Mouse (Mus musculus) kidney, embryonic 16.5 days (tissue): Measurements from ENCODE around the gene Vsig10. TPM values are rescaled to one million over a fixed set of nuclear protein-coding genes. Genes with fewer than 3 reads are reported as not detected.
A peak's percentile ranks its signal among the peaks of the same experiment; 100 is the strongest.

Experiments
- ATAC-seq: fragments of 200-750 bp; cut with Nextera tagmentation; 2 replicates; pipeline ENCODE4 v1.8.0; 2017; ENCODE audit warnings: moderate TSS enrichment; ENCODE audit not compliant: low FRiP score, low TSS enrichment
- H3K27ac ChIP-seq: fragments of 300-500 bp; sonication (generic); 2 replicates; pipeline ENCODE4 v1.5.1; 2014; ENCODE audit warnings: low read length
- H3K27me3 ChIP-seq: fragments of 300-500 bp; sonication (generic); 2 replicates; pipeline ENCODE4 v1.6.1; 2014; ENCODE audit warnings: low read length, control low read depth, mixed read lengths; ENCODE audit not compliant: insufficient read depth
- H3K36me3 ChIP-seq: fragments of 300-500 bp; sonication (generic); 2 replicates; pipeline ENCODE4 v1.6.1; 2014; ENCODE audit warnings: low read length, control low read depth, mixed read lengths; ENCODE audit not compliant: insufficient read depth
- H3K4me1 ChIP-seq: fragments of 300-500 bp; sonication (generic); 2 replicates; pipeline ENCODE4 v1.6.1; 2014; ENCODE audit warnings: low read length, control low read depth, mixed read lengths; ENCODE audit not compliant: insufficient read depth
- H3K4me2 ChIP-seq: fragments of 300-500 bp; sonication (generic); replicated peaks from 2 replicates; pipeline ENCODE4 v1.6.1; 2014; ENCODE audit warnings: low read depth, low read length
- H3K4me3 ChIP-seq: fragments of 300-500 bp; sonication (generic); 2 replicates; pipeline ENCODE4 v1.5.1; 2014; ENCODE audit warnings: mild to moderate bottlenecking, low read length
- H3K9ac ChIP-seq: fragments of 300-500 bp; sonication (generic); replicated peaks from 2 replicates; pipeline ENCODE4 v1.6.1; 2014; ENCODE audit warnings: low read length
- H3K9me3 ChIP-seq: fragments of 300-500 bp; sonication (generic); 2 replicates; pipeline ENCODE4 v1.6.1; 2016; ENCODE audit warnings: low read length, control low read depth
- WGBS: fragments of 180-500 bp; shearing (Covaris S2); extraction: QIAGEN DNeasy Blood & Tissue Kit; methylation state at CpG from one replicate; pipeline ENCODE4 v1.1.7; 2014; 5-methylcytosine and 5-hydroxymethylcytosine counted together
- polyA plus RNA-seq: library from polyadenylated mRNA; unstranded; fragments of >200 nt; fragmentation: Nextera tagmentation; extraction: Ambion mirVana; gene quantifications from 2 replicates; pipeline ENCODE4 v1.2.1, GENCODE M21; 2015

Vsig10 gene
- polyA plus RNA-seq, 1 experiment from 2014 or later = 14.6 TPM

DNA sequence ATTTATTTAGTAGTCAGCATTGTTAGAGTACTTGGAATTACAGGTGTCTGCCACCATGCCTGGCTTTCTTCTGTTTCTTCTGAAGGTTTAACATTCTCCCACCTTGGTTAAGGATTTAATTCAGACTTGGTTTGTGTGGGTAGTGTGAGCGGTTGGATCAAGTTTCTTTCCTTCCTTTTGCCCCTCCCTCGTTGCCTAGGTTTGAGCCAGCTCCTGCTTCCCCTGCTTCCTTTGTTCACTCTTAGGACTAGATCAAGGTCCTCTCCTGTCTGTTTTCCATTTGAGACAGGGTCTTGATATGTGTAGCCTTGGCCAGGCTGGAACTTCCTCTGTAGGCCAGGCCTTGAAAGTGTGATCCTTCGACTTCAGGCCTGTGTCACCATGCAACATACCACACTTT, 27.4 kb downstream of the Vsig10 start:
- Histone ChIP-seq H3K27ac (0 out of 2 replicates have a peak overlapping the region, but pooled peaks have one; percentile 30), H3K36me3 (peaks cover 16% of the 10 kb centered on the region), H3K27me3 (no peaks in the 10 kb centered on the region), H3K4me2 (no peak overlapping the region), H3K4me3 (no peak overlapping the region), H3K9ac (0 out of 2 replicates have a peak overlapping the region, but pooled peaks have one; percentile 23), H3K4me1 (peaks cover 6% of the 10 kb centered on the region; the same call in 1 of the 2 replicates), H3K9me3 (no peaks in the 10 kb centered on the region)
- no peak for ATAC-seq
- 45% methylated on average over 3 of the region's 3 CpGs for WGBS

DNA sequence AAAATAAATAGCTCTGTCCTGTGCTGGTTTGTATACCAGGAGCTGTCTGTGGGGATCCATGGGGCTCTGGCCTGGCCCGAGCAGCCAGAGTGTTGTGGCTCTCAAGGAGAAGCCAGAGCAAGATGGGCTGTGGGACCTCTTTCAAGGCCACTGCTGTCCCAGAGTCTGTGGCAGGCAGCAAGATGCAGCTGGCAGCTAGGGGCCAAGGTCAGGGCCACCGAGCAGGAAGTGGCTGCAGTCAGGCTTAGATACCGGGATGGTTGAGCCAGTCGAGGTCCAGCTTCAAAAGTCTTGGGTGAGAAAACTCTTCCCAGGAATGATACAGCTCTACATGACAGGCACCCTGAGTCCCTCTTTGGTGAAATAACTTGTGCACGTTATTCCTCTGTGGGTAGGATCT, 28.1 kb downstream of the Vsig10 start:
- 46% methylated on average over 5 of the region's 5 CpGs for WGBS
- H3K9me3 ChIP-seq = no peaks in the 10 kb centered on the region
- ATAC-seq = no peak; the same call in 1 of the 2 replicates
- no peak overlapping the region for H3K27ac ChIP-seq
- 0 out of 2 replicates have a peak overlapping the region, but pooled peaks have one; percentile 4 for H3K9ac ChIP-seq
- peaks cover 6% of the 10 kb centered on the region; the same call in 1 of the 2 replicates for H3K4me1 ChIP-seq
- no peak overlapping the region for H3K4me2 ChIP-seq
- H3K4me3 ChIP-seq = no peak overlapping the region
- H3K27me3 ChIP-seq = no peaks in the 10 kb centered on the region
- peaks cover 22% of the 10 kb centered on the region for H3K36me3 ChIP-seq

DNA sequence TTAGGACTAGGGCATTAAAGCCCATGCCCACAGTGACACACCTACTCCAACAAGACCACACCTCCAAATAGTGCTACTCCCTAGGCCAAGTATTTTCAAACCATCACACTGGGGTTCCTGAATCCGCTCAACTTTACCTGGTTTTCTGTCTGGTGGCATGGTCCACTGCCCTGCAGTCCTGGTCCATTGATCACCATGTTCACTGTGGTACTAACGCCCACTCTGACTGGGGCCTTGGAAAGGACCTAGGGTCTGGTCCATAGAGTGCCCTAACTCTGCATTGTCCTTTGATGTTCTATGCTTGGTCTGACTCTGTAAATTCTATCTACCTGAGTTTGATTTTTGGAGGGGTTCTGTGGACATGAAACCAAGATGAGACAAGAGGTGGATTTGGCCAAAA, 29.0 kb downstream of the Vsig10 start:
- Histone ChIP-seq H3K36me3 (peaks cover 23% of the 10 kb centered on the region), H3K4me2 (no peak overlapping the region), H3K27me3 (no peaks in the 10 kb centered on the region), H3K27ac (no peak overlapping the region), H3K9me3 (no peaks in the 10 kb centered on the region), H3K4me1 (peaks cover 6% of the 10 kb centered on the region; the same call in 1 of the 2 replicates), H3K9ac (no peak overlapping the region), H3K4me3 (no peak overlapping the region)
- 90% methylated on average over 2 of the region's 2 CpGs for WGBS
- ATAC-seq = no peak

DNA sequence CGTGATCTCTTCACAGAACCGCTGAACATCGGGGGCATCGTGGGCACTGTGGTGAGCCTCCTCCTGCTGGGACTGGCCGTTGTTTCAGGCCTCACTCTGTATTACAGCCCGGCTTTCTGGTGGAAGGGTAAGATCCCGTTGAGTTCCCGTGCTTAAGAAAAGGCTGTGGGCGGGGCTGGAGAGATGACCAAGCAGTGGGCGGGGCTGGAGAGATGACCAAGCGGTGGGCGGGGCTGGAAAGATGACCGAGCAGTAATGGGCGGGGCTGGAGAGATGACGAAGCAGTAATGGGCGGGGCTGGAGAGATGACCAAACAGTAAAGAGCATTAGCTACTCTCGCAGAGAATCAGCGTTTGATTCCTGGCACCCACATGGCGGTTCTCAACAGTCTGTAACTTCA, 29.4 kb downstream of the Vsig10 start:
- ATAC-seq = peak; percentile 51; the same call in 1 of the 2 replicates
- no peaks in the 10 kb centered on the region for H3K9me3 ChIP-seq
- no peaks in the 10 kb centered on the region for H3K27me3 ChIP-seq
- H3K4me3 ChIP-seq = no peak overlapping the region
- H3K27ac ChIP-seq = no peak overlapping the region
- H3K36me3 ChIP-seq = peaks cover 23% of the 10 kb centered on the region
- H3K4me1 ChIP-seq = peaks cover 6% of the 10 kb centered on the region; the same call in 1 of the 2 replicates
- no peak overlapping the region for H3K9ac ChIP-seq
- H3K4me2 ChIP-seq = no peak overlapping the region
- WGBS = 40% methylated on average over 19 of the region's 19 CpGs

DNA sequence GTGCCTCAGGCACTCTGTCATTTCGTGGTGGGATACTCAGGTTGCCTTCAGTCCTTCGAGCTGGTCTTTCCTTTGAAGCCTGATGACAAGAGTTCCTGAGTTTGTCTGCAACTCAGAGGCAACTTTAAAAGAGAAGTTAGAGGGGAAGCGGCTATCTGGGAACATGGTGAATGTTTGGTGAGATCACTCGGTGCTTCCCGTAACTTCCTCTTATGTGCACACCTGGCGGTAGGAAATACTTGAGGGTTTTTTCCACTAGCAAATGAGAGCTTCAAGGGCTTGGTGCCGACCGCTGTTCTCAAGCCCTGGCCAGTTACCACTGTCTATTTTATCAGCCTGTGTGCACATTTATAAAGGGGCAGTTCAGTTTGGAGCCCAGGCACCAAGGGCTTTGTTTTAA, 35.2 kb downstream of the Vsig10 start:
- Histone ChIP-seq H3K4me1 (peaks cover 26% of the 10 kb centered on the region), H3K4me3 (no peak overlapping the region), H3K9ac (no peak overlapping the region), H3K9me3 (no peaks in the 10 kb centered on the region), H3K27me3 (no peaks in the 10 kb centered on the region), H3K27ac (no peak overlapping the region), H3K36me3 (peaks cover 7% of the 10 kb centered on the region; the same call in 1 of the 2 replicates), H3K4me2 (no peak overlapping the region)
- 70% methylated on average over 8 of the region's 8 CpGs for WGBS
- no peak for ATAC-seq

DNA sequence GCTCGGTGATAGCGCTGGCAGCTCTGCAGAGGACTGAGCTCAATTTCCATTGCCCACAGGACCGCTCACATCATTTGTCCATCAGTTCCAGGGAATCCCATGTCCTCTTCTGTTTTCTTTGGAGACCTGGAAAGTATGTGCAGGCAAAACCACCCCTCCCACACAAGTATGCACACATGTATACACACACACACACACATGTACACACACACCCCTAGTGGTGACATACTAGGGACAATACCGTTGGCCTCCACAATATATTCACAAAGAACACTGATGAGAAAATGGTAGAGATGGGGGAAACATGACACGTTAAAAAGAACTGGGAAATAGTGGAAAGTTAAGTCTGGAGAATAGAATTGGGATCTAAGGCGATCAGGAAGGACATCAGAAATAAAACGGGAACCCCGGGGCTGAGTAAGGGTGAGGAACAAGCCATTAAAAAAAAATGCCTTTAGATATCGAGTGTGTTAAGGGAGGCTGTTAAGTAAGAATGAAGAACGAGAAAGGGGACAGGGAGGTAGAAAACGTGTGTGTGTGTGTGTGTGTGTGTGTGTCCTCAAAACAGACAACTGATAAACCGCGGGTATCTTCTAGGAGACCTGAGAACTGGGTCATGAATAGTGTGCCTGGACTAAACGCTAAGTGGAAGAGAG, 36.9 kb downstream of the Vsig10 start:
- H3K4me2 ChIP-seq = peak overlapping the region; percentile 86
- 41% methylated on average over 14 of the region's 14 CpGs for WGBS
- H3K9me3 ChIP-seq = no peaks in the 10 kb centered on the region
- peak overlapping the region; percentile 92 for H3K27ac ChIP-seq
- no peak for ATAC-seq
- H3K36me3 ChIP-seq = peaks cover 7% of the 10 kb centered on the region; the same call in 1 of the 2 replicates
- no peaks in the 10 kb centered on the region for H3K27me3 ChIP-seq
- peak overlapping the region; percentile 83; the same call in 1 of the 2 replicates for H3K9ac ChIP-seq
- H3K4me1 ChIP-seq = peaks cover 42% of the 10 kb centered on the region
- H3K4me3 ChIP-seq = peak overlapping the region; percentile 79

DNA sequence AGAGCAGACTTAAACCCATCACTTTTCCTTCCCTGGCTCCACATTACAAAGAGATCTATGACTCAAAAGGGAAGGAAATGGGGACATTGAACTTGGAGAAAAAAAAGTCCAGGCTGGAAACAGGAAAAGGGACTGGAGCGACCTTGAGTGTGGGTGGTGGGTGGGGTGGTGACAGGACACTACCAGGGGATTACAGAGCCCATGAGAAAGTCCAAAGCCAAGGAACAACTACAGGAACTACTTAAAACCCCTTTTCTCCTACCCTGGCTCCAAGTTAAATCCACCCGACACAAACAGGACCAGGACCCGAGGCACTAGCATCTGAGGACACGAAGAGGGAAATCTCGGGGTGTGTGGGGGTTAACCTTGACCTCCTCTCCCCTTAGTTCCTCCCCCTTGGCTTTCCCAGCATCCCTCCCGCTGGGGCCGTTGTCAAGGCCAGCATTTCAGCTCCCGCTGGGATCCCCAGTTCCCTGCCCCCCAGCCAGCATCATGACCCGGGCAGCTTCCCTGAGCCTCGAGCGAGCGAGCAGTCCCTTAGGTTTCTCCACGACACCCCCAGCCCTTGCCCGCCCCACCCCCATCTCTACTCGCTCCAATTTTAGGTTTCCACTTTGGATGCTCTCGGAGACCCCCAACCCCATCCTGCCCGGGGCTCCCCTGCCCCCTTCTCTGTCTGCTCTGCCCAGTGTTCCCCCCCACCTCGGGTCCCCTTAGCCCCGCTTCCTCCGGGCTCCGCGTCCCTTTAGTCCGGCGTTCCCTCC, 37.7 kb downstream of the Vsig10 start:
- H3K27ac ChIP-seq = peak overlapping the region; percentile 92
- 0% methylated on average over 20 of the region's 24 CpGs for WGBS
- no peaks in the 10 kb centered on the region for H3K9me3 ChIP-seq
- H3K4me2 ChIP-seq = peak overlapping the region; percentile 86
- peaks cover 6% of the 10 kb centered on the region; the same call in 1 of the 2 replicates for H3K36me3 ChIP-seq
- H3K27me3 ChIP-seq = no peaks in the 10 kb centered on the region
- H3K9ac ChIP-seq = peak overlapping the region; percentile 83
- peak; percentile 50; the same call in 1 of the 2 replicates for ATAC-seq
- H3K4me3 ChIP-seq = peak overlapping the region; percentile 79
- H3K4me1 ChIP-seq = peaks cover 50% of the 10 kb centered on the region

DNA sequence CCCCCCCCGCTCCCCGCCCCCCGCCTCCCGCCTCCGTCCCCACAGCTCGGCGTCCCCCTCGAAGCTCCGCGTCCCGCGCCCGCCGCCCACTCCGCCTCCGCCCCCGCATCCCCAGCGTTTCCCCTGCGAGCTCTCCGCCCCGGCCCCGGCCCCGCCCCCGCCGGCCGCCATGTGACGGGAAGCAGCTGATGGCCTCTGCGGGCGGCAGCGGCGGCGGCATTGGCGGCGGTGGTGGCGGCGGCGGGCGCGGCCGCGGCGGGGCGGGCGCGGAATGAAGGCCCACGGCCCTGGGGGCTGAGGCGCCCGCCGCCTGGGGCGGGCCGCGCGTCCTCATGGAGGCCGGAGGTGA, 38.2 kb downstream of the Vsig10 start, which contains the start of gene Wsb2:
TSS of gene Wsb2 (plus strand) at position 176 of the 349 bp plus-strand sequence.
- peaks cover 56% of the 10 kb centered on the region for H3K4me1 ChIP-seq
- H3K4me2 ChIP-seq = peak within 1 kb of the TSS; percentile 86
- H3K27ac ChIP-seq = peak within 1 kb of the TSS; percentile 92
- peak; percentile 46; the same call in 1 of the 2 replicates for ATAC-seq
- H3K27me3 ChIP-seq = no peaks in the 10 kb centered on the region
- peak within 1 kb of the TSS; percentile 83 for H3K9ac ChIP-seq
- WGBS = 0% methylated on average over 4 of the region's 54 CpGs
- peak within 1 kb of the TSS; percentile 79 for H3K4me3 ChIP-seq
- H3K9me3 ChIP-seq = no peaks in the 10 kb centered on the region
- peaks cover under 1% of the 10 kb centered on the region; the same call in 1 of the 2 replicates for H3K36me3 ChIP-seq

DNA sequence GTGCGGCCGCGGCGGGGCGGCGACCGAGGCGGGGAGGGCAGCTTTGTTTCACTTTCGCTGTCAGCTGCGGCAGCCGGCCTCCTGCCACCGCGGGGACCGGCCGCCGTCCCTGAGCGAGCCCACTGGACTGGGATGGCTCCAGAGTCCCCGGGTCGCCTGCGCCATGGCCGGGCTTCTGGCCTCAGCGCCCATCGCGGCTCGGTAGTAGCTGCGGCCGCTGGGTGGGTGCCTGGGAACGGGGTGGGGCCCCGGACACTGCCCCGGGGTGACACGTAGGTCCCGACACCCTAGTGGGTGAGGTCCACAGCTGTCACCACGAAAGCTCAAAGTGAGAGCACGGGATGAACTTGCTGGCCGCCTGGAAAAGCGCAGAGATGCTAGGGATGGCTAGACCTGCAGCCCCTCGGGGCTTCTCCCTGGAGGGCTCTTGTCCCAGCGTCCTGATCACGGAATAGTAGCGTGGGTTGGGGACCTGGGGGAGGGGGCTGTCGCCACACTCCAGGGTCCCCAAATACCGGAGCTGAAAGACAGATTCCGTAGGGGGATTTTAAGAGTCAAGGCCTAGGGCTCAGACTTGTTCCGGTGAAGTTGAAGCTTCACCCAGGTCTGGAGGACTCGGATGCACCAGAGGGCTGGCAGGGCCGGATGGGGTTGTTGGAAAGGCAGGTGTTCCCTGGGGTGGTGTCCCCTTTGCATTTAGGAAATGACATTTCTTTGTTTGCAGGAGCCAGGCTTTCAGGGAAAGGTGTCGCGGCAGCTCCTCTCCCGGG, 38.8 kb downstream of the Vsig10 start:
- Histone ChIP-seq H3K36me3 (no peaks in the 10 kb centered on the region), H3K4me3 (peak overlapping the region; percentile 79), H3K9ac (peak overlapping the region; percentile 83), H3K4me2 (peak overlapping the region; percentile 86), H3K9me3 (no peaks in the 10 kb centered on the region), H3K4me1 (peaks cover 60% of the 10 kb centered on the region), H3K27me3 (no peaks in the 10 kb centered on the region), H3K27ac (peak overlapping the region; percentile 92)
- under 1% methylated on average over 48 of the region's 49 CpGs for WGBS
- peak; percentile 13; the same call in 1 of the 2 replicates for ATAC-seq
